Mouse (Mus musculus) cerebellum, adult 2 months (tissue): ENCODE results near the gene Ubl4b.

Experiments
- CTCF ChIP-seq: fragments of 200-500 bp; IDR thresholded peaks from 2 replicates; pipeline ENCODE4 v1.5.1; 2011; ENCODE audit warnings: low read depth, mild to moderate bottlenecking, control low read depth, low read length, moderate library complexity, borderline replicate concordance; ENCODE audit not compliant: insufficient read depth
- POLR2A ChIP-seq: fragments of 200-500 bp; IDR thresholded peaks from 2 replicates; pipeline ENCODE4 v1.6.1; 2011; ENCODE audit warnings: low read length, control low read depth, borderline replicate concordance; ENCODE audit not compliant: insufficient read depth

- TF ChIP-seq POLR2A (no peak), CTCF (no peak)
These were observed 30.3 kb downstream of the Ubl4b start for GRCm38 (mm10) chr3:107524547-107524946.
